Mouse (Mus musculus) bone marrow macrophage, adult 2 months (primary cell): ENCODE measurements around the gene Nkx1-2. TPM values are rescaled to one million over a fixed set of nuclear protein-coding genes. Genes with fewer than 3 reads are reported as not detected.
A peak's percentile ranks its signal among the peaks of the same experiment; 100 is the strongest.

Experiments
- H3K27ac ChIP-seq: 2 replicates; pipeline ENCODE4 v1.5.1; 2012; ENCODE audit warnings: low read depth, low read length; ENCODE audit not compliant: insufficient read depth
- H3K4me1 ChIP-seq: 2 replicates; pipeline ENCODE4 v1.6.1; 2012; ENCODE audit warnings: low read length; ENCODE audit not compliant: control insufficient read depth, insufficient read depth
- H3K4me3 ChIP-seq: 2 replicates; pipeline ENCODE4 v1.5.1; 2012; ENCODE audit warnings: mild to moderate bottlenecking, low read length, moderate library complexity; ENCODE audit not compliant: insufficient read depth
- CTCF ChIP-seq: IDR thresholded peaks from 2 replicates; pipeline ENCODE4 v1.5.1; 2012; ENCODE audit warnings: low read depth, mild to moderate bottlenecking, low read length, moderate library complexity
- POLR2A ChIP-seq: IDR thresholded peaks from 2 replicates; pipeline ENCODE4 v1.6.1; 2012; ENCODE audit warnings: mild to moderate bottlenecking, low read depth, low read length, borderline replicate concordance
- polyA plus RNA-seq: library from polyadenylated mRNA; stranded (reverse); fragments of >200 nt; gene quantifications from 2 replicates; pipeline ENCODE4 v1.2.4, GENCODE M21; 2012; ENCODE audit not compliant: missing spikeins, insufficient read depth, insufficient read length

The Nkx1-2 gene
- polyA plus RNA-seq = not detected in 2 replicates

DNA sequence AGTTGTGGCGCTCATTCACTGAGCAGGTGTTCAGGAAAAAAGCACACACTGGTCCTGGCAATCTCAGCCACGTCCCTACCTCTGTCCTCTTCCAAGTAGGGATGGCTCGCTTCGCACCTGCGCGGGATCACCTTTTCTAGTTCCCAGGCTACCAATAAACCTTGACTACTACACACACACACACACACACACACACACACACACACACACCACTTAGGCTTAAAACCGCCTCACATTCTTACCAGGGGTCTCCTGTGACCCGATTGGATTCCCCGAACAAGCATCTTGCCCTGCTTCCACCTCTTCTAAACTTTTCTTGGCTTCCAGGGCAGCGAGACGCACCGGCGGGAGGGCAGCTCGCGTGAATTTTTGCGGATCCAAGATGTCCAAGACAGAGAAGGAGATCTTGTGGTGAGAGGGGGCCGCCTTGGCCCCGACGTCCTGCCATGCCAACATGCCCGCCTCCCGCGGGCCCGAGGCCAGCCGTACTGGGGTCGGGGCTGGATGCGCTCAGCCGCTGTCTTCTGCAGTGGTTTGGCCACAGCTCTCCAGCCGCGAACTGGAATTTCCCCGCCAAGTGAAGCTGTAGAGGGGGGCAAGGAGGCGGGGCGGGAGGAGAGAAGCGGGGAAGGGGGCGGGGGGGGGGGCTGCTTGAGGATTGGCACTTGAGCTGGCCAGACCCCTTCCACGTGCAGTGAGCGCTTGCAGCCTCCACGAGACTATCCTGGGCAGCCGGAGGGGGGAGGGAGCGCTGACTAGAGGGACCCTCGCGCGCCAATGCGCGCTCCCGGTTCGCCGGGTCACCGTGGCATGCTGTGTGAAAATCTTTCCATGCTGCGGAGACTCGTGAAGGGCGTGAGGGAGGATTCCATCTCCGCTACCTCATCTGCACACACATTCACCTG is at the start of gene Nkx1-2:
Nkx1-2 (minus strand) TSS at position 567 of the 905 bp plus-strand sequence.
- Histone ChIP-seq H3K4me1 (no peaks in the 10 kb centered on the region), H3K4me3 (peak within 1 kb of the TSS; percentile 22), H3K27ac (no peak within 1 kb of the TSS)
- no peak for TF ChIP-seq POLR2A
- TF ChIP-seq CTCF = no peak

- H3K4me3 ChIP-seq = no peak overlapping the region
- H3K4me1 ChIP-seq = no peaks in the 10 kb centered on the region
- TF ChIP-seq POLR2A (no peak), CTCF (no peak)
- H3K27ac ChIP-seq = no peak overlapping the region
These were observed 47.1 kb upstream of the Nkx1-2 start for GRCm38 (mm10) chr7:132646514-132646913.

DNA sequence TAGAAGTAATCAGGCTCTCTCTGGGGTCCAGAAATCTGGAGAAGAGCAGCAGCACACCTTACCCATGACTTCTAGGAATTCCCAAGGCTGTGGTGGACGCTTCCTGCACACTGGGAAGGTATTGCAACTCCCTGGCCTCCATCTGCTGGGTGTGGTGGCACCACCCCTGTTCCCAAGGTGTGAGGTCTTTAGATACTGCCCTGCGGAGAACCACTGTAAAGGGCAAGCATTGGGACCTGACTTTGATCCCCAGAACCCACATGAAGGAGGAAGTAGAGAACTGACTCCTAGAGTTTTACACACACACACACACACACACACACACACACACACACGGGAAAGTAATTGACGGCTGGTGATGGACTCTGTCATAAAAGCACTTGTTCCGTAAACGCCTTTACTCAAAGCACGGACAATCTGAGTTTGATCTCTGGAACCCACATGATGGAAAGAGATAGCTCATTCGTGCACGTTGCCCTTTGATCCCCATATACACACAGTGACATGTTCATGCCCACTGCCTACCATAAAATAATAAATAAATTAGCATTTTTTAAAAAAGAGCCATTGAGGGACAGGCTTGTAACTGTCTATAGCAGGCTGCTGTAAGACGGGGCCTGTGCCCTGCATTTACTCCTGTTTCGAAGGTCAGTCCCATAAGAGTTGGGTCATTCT is 45.3 kb upstream of the Nkx1-2 start:
- Histone ChIP-seq H3K4me3 (no peak overlapping the region), H3K4me1 (no peaks in the 10 kb centered on the region), H3K27ac (no peak overlapping the region)
- TF ChIP-seq CTCF (no peak), POLR2A (no peak)

GRCm38 (mm10) chr7:132641606-132642005 is 42.2 kb upstream of the Nkx1-2 start:
- H3K27ac ChIP-seq = no peak overlapping the region
- TF ChIP-seq CTCF = no peak
- no peak for TF ChIP-seq POLR2A

DNA sequence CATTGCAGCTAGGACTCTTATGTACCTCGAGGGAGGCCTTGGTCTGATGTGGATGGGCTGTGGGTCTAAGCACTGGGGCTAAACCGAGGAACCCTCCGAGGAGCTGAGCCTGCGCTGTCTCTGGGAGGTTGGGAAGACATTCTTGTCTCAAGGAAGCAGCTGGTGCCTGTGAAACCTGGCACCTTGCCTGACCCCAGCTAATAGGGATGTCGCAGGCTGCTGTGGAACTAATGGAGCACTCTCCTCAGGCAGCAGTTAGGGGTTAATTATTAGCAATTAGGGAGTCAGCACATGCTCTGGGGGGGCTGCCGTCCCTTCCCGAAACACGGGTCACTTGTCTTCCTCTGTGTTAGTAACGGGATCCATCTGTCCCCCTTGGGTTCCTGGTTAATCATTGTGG is 41.5 kb upstream of the Nkx1-2 start:
- TF ChIP-seq CTCF (no peak), POLR2A (no peak)
- Histone ChIP-seq H3K27ac (no peak overlapping the region), H3K4me1 (no peaks in the 10 kb centered on the region), H3K4me3 (no peak overlapping the region)

More at GRCm38 (mm10) chr7:132641606-132642005, 42.2 kb upstream of the Nkx1-2 start:
- no peaks in the 10 kb centered on the region for H3K4me1 ChIP-seq
- no peak overlapping the region for H3K4me3 ChIP-seq

DNA sequence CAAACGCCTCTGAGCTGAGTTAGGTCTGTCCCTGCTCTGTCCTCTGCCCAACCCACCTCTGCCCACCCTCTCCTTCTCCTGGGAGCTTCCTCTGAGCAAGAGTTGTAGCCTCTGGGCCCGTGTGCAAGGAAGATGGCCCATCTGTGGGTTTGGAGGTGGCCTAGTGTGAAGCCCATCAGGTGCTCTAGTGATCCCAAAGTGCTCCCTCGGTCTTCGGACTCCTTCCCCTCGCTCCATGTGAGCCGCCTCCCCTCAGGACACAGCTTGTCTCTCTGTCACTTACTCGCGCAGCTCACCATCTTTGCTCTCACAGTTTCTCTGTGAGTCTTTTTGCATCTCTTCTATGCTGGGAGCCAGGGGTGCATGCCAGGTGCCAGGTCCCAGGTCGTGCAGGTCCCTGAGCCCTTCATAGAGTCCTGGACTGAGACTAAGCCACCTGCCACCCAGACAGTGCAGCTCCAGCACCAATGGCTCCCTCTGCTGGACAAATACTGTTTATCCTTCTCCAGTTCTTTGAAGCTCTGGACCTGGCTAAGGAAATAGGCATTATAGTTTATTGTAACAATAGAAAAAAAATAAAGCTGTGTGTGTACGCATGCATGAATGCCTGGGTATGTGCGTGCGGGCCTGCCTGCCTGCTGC is 39.1 kb upstream of the Nkx1-2 start:
- Histone ChIP-seq H3K27ac (no peak overlapping the region), H3K4me3 (no peak overlapping the region), H3K4me1 (no peaks in the 10 kb centered on the region)
- TF ChIP-seq CTCF (peak; percentile 76), POLR2A (no peak)

GRCm38 (mm10) chr7:132637292-132637691 is 37.9 kb upstream of the Nkx1-2 start:
- Histone ChIP-seq H3K4me1 (no peaks in the 10 kb centered on the region), H3K27ac (no peak overlapping the region), H3K4me3 (no peak overlapping the region)
- no peak for TF ChIP-seq POLR2A
- no peak for TF ChIP-seq CTCF

- TF ChIP-seq CTCF (no peak), POLR2A (no peak)
- H3K4me3 ChIP-seq = no peak overlapping the region
- peaks cover 23% of the 10 kb centered on the region for H3K4me1 ChIP-seq
- H3K27ac ChIP-seq = no peak overlapping the region
These were observed 31.9 kb upstream of the Nkx1-2 start for GRCm38 (mm10) chr7:132631313-132631712.

DNA sequence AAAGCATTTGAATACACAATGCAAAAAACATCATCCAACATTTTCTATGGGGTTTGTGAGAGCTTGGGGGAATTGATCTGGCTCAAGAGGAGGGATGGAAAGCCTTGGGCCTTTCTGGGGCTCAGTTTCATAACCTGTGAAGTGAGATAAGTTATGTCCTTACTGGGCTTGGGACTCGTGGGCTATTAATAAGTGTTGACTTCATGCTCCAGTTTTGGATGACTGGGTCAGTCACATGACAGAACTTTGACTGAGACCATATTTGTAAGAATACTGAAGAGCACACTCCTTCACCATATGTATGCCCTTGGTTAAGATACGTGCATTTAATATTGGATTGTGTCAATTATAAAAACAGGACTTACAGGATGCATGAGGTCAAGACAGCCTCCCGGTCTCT is 28.0 kb upstream of the Nkx1-2 start:
- Histone ChIP-seq H3K27ac (no peak overlapping the region), H3K4me3 (no peak overlapping the region), H3K4me1 (peaks cover 23% of the 10 kb centered on the region)
- no peak for TF ChIP-seq CTCF
- TF ChIP-seq POLR2A = no peak
